Mouse (Mus musculus): ENCODE results near the gene Acta2.
"Not testable (repeated sequence)": the region's sequence is repeated elsewhere in the genome, so short reads cannot be mapped to it uniquely, and the experiment has no call there.

The Acta2 gene

DNA sequence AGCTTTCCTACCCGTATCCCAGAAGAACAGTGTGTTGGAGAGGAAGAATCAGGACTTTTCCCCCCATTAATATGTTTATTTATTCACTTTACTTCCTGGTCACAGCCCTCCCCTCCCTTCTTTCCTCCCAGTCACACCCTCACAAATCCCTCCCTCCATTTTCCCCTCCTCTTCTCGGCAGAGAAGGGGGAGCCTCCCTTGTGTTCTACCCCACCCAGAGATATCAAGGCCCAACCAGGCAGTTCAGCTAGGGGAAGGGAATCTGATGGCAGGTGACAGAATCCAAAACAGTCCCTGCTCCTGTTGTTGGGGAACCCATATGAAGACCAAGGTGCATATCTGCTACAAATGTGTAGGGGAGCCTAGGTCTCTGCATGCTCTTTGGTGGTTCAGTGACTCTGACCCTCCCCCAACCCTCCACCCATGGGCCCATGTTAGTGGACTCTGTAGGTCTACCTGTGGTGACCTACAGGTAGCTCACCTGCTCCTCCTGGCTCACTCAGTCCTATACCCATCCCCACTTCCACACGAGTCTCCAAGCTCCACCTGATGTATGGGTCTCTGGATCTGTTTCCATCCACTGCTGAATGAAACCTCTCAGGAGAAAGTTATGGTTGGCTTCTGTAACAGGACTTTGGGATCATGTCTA is 34.5 kb downstream of the Acta2 start:
- no peak for DNase-seq (ENCODE audit: low read depth, low spot score)

DNA sequence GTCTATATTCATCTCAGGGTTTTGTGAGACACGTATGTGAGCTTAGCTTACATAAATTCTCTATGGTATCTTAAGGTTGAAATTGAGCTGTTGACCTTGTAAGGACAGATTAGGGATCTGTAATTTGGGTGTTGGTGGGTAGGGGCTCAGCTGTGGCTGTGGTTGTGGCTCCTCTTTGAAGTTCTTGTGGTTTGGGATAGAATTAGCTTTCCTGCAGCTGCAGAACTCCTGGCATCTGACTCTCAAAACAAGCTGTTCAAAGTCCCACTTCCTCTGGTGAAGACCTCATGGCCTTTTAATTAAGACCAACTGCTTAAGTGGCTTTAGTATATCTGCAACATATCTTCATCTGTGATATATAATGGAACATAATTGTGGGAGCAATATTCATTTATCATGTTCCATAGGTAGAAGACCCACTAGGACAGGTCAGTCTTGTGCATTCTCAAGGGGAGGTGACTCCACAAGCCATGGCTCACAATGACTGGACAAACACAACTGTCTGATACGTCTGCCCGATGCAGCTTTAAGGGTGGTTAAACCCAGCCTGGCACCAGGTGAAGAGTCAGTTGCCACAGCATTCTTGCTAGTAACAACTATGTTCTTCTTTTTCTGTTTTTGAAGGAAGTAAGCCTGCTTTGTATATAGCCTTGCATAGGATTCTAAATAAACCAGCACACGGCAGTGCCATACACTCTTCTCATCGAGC is 36.0 kb downstream of the Acta2 start:
- DNase-seq (ENCODE audit: low read depth, low spot score): no peak

DNA sequence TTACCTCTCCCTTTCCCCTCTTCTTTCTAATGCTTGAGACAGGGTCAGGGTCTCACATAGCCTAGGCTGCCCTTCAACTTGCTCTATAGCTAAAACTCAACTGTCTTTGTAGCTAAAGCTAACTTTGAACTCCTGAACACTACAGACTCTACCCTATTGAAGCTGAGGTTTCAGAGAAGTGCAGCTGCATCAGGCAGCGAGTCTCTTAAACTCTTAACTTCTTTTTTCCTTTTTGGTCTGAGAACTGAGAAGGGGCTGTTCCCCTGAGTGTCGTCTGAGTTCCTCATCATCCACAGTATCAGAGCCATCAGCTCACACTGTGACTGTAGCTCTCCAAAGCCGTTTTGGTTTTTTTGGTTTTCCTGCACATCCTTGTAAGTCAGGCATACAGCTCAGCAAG is 37.6 kb downstream of the Acta2 start:
- no peak for DNase-seq (ENCODE audit: low read depth, low spot score)

DNA sequence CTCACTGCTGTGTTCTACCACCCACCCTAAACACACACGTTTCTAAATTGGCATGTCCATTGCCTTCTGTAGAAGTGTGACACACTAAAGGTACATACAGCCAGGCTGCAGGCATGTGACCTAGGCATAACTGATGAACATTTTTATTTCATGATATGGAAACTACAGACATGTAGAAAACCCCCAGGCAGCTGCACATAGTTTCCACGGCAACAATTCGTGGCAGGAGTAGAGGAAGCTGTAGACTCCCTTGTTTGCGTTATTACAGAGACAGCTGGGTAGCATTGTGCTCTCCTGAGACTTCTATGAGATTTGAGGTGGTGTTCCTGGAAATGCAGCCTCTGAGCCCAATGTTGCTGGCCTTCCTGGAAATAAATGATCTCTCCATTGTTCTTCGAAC is 38.4 kb downstream of the Acta2 start:
- no peak for DNase-seq (ENCODE audit: low read depth, low spot score)

DNA sequence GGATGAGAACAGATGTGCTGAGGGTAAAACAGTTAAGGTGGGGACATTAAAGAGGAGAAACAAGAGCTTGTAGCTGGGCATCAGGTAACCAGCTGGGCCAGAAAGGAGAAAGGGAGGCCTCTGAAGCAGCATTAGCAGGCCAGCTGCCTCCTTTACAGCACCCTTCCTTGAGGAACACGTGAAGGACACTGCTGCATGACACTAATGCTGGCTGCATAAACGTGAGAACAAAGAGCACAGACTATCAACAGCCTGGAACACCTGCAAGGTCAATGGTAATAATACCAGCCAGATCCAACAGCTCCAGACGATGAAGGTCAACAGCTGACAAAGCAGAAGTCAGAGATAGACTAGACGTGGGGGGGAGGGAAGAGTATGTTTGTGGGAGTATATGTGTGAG is 41.3 kb downstream of the Acta2 start:
- no peak for DNase-seq (ENCODE audit: low read depth, low spot score)

DNA sequence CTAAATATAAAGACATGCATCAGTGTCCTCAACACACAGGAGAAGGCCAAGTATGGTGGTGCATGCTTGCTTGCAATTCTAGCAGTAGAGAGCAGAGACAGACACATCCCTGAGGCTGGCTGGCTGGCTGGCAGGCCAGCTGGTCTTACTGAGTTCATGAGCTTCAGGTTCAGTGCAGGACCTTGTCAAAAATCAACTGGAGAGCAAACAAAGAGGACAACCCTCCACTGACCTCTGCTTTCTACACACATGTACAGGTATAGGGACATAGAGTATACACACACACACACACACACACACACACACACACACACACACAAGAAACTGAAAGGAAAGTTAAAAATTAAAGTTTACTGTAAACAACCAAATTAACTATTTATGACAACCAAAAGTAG is 42.1 kb downstream of the Acta2 start:
- no peak for DNase-seq (ENCODE audit: low read depth, low spot score)

DNA sequence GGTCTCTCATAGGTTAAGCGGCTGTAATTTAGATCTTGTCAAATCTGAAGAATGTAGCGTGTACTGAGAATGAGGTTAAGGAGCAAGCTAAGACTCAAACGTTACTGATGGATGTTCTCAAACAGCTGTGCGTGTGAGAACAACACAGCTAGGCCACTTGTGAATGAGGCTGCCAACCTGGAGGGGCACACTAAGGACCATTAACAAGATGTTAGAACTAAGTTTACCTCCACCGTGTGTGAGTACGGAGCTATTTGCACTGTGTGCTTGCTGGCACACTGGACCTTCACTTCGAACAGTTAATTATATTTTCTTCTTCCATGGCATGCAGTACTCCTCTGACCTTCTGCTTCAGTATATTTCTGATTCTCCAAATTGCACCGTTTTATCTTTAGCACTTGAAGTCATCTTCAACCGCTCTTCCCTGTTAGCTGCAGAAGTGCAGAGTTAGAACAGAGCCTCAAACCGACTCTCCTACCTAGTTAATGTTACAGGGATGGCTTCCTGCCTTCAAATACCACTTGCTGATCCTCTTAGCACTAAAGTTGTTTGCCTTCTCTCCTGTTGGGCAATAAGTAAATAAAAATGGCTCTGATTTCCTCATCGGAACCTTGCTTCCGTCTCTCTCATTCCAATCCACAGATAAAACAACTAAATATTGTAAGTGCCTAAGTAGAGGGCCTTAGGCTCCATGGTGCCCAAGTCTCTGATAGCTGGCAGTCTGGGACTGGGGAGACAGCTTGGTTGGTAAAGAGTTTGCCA is 42.7 kb downstream of the Acta2 start:
- DNase-seq (ENCODE audit: low read depth, low spot score): no peak

DNA sequence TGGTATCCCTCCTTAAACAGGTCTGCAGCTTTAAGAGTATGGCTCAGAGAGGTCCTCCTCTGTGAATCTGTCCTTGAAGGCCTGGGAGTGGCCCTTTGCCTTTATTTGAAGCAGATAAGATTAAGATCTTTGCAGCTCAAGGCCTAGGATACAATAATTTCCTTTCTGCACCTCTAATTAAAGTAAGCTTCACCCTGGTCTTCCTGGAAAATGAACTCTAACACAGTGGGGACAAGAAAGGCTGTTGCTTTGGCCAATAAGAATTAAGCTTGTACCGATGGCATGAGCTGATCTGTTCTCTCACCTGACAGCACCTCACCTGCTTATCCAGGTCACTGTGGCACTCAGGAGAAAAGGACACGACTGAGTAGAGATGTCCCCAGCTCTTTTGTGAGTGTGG is 44.5 kb downstream of the Acta2 start:
- no peak for DNase-seq (ENCODE audit: low read depth, low spot score)

DNA sequence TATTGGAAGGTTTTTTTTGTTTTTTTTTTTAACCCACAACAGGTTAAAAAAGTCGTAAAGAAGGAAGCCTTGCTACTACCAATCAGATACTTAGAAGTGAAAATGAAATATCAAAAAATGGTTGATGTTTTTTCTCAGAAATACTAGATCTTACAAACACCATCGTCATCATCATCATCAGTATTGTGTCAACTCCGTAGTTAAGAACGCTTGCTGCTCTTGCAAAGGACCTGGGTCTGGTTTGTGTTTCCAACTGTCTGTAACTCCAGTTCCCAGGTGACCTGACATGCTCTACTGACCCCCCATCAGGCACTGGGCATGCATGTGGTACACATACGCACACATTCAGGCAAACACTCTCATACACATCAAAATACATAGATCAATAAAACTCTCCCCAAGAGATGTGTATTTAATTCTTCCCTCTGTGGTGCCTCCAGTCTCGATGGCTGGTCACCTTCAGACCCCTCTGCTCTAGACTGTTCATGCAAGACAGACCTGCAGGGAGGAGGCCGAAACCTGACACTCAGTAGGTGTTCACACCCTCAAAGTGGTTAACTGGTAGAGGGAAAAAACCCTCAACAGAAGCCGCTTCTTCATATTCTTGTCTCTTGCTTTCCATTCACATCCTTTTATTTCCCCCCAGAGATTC is 45.3 kb downstream of the Acta2 start:
- DNase-seq (ENCODE audit: low read depth, low spot score): no peak

DNA sequence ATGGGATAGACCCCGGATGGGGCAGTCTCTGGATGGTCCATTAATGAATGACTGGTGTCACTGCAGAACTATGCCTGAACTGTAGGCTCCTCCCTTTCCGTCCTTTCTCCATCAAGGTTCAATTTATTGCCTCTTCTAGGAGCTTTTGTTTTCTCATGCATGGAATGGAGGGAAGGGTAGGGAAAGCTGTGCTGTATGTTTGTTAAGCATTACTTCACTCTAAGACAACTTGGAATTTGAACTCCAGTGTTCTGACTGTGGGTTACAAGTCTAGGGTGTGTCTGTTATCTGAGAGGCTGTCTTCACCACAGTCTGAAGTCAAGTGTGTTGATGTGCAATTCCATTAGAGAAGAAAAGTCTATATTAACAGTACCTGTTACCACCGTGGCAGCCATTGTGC is 46.4 kb downstream of the Acta2 start:
- no peak for DNase-seq (ENCODE audit: low read depth, low spot score)

DNA sequence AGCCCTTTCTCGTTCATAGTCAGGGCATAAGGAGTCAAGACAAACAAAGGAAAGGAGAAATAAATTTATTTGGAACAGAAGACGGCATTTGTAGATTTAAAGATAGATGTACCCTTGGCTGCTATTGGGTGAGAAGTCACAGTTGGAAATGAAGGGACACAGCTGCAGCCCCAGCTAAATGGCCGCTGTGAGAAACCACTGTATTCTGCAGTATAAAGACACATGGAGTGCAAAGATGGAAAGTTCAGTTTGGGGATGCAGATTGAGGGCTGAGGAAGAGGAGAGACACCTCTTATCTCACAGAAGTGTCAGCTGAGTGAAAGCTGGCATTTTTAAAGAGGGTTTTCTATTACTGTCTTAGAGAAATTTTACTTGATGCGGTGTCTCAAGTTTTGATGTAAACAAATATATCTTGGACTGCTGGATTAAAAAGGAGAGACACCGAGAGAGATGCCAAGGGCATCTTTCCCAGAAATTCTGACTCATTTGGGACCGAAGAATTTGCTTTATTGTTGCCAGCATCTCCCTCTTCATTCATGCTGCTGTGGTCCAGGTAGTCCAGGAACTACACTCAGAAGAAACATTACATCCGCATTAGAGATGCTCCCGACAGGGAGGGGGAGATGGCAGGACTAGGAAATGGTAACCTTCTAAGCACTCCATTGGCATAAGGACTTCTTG is 48.5 kb downstream of the Acta2 start:
- no peak for DNase-seq (ENCODE audit: low read depth, low spot score)

DNA sequence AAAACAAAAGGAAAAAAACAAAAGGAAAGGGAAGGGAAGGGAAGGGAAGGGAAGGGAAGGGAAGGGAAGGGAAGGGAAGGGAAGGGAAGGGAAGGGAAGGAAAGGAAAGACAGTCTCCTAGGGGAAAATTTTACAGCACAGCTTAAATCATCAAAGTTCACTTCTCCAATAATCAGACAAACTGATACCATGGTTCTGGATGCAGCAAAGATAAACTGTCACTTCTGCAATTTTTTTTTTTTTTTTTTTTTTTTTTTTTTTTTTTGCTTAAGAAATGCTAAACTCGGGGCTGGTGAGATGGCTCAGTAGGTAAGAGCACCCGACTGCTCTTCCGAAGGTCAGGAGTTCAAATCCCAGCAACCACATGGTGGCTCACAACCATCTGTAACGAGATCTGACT is 49.3 kb downstream of the Acta2 start:
- not testable (repeated sequence) for DNase-seq (ENCODE audit: low read depth, low spot score)

DNA sequence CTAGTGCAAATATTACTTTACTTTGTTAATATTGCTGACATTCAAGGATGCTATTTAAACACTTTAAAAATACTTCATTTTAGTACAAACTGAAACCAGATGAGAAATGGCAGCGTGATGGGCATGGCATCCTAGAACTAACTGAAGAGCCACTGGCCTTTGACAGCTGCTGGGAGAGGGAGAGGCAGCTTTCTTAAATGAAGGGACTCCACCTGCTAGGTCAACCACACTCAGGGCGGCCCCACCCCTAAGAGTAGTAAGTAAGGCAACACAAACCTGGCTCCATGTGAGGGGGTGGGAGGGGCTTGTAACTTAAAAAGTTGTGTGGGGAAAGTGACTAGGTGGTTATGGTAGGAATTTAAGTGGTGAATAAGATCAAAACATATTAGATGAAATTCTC is 52.7 kb downstream of the Acta2 start:
- no peak for DNase-seq (ENCODE audit: low read depth, low spot score)

DNA sequence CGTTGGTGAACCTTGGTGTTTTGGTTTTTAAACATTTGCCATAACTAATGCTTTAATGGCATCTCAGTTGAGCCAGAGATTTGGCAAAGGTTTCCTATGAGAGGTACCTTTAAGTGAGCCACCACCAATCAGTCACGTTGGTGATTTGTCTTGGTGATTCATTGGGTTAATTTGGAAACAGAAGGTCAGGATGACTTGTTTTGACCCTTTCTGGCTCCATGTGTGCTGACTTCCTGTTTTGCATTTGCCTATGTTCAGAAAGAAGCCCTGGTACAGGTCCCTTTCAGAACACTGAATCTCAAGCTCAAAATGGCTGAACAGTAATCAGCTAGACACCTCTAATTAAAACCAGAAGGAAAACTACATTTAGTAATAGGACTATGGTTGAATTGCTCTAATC is 55.9 kb downstream of the Acta2 start:
- no peak for DNase-seq (ENCODE audit: low read depth, low spot score)

DNA sequence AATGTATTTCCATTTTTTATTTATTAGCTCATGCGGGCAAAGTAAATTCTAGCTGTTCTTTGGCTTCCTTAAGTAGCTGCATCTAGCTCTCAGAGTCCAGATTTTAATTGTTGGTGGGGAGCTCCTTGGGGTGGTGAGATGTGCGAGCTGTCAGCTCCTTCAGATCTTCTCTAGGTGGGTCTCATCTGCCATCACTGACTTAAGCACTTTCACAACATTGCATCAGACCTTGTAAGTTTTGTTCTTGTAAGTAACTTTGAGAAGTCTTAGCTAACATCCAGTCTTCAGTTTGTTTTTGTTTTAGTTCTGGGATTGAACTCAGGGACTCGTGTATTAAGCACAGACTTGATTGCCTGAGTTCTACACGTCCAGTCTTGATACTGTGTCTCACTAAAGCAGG is 56.5 kb downstream of the Acta2 start:
- no peak for DNase-seq (ENCODE audit: low read depth, low spot score)

DNA sequence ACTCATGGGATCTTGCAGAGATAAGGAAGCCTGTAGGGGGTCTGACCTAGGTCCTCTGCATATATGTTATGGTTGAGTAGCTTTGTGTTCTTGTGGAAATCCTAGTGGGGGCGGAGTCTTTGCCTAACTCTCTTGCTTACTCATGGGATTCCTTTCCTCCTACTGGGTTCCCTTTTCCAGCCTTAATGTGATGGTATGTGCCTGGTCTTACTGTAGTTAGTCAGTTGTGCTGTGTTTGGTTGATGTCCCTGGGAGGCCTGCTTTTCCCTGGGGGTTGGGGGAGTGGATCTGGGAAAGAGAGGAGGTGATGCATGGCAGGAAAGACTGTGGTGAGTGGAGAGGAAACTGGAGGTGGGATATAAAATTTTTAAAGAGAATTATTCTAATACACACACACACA is 57.3 kb downstream of the Acta2 start:
- DNase-seq (ENCODE audit: low read depth, low spot score): no peak

DNA sequence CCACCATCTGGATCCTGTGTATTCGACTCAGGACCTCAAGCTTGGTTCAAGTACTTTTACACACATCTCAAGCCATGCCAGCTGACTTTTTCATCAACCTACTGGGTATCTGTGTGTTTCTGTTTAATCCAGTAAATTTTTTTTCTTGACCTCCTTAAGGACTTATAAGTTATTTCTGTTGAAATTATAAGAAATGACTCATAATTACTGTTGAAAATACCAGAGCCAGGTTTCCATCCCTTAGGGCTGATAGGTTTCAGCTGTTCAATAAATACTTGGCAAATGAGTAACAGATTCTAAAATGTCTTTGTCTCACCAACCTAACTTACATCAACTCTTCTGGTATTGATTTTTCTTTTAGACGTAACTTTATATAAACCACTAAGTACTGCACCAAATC is 60.4 kb downstream of the Acta2 start:
- DNase-seq (ENCODE audit: low read depth, low spot score): no peak

DNA sequence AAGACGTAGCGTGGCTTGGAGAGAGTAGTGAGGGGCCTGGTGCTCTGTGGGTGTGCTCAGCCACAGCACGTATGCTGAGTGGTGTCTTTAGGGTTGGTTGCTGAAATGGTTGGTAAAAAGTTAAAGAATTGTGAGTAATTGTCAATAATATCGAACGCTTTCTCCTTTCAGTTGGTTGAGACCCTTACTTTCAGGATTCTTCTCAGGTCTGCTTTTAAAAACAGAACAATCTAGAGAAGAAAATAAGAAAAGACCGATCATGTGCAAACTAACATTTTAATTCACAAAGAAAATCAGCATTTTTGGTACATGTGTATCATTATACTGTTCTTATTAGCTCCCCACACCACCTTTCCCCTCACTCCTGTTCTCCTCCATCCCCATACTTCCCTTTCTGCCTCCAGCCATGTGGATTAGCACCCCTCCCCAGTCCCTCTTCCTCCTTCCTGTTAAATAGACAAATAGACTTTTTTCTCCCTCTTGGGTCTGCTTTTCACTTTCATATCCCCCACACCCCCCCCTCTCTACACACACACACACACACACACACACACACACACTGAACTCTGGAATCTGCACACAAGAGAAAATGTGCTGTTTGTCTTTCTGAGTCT is 61.2 kb downstream of the Acta2 start:
- DNase-seq (ENCODE audit: low read depth, low spot score): no peak

DNA sequence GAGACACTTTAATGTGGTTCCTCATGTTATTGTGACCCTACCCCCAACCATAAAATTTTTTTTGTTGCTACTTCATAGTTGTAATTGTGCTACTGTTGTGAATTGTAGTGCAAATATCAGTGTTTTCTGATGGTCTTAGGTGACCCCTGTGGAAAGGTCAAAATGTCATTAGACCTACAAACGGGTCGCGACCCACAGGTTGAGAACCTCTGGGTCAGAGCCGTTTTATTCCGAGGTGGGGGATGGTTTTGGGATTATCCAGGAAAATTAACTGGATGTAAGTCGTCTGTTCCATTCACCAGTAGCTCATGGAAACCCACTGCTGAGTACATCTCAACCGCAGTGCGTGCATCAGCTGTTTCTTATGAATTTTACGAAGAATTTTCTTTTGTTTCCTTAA is 61.7 kb downstream of the Acta2 start:
- DNase-seq (ENCODE audit: low read depth, low spot score): no peak

DNA sequence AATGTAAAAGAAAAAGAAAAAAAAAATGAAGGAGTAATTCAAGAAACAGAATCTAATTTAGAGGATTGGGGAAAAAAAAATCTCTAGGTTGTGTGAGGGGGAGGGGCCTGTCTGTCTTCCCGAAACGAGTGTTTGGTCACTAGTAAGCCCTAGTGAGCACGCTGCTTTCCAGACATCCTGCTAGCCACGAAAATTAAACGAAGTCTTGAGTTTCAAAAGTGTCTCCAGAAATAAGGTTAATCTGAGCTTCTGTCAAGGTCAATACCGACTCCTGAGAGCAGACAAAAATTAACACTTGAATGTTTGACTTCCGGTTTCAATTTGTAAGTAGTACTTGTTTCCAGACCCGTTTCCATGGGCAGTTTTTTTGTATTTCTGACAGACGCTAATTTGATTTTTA is 62.2 kb downstream of the Acta2 start:
- no peak for DNase-seq (ENCODE audit: low read depth, low spot score)
